Mouse (Mus musculus) forebrain, embryonic 13.5 days (tissue): ENCODE measurements at regions not wholly inside any gene's neighbourhood (a gene's known extent, or its start where the extent isn't known, plus 50 kb on each side); places are given as distances from the start of the nearest gene placed in this dataset.

ENCODE experiments used
- ATAC-seq: fragments of 200-750 bp; cut with Nextera tagmentation; 2 replicates; pipeline ENCODE4 v1.8.0; 2017
- H3K27ac ChIP-seq: fragments of 300-500 bp; sonication (generic); 2 replicates; pipeline ENCODE4 v1.5.1; 2015; ENCODE audit warnings: inconsistent platforms, mild to moderate bottlenecking, moderate library complexity
- H3K27me3 ChIP-seq: fragments of 300-500 bp; sonication (generic); 2 replicates; pipeline ENCODE4 v1.6.1; 2015; ENCODE audit warnings: mild to moderate bottlenecking, inconsistent platforms
- H3K36me3 ChIP-seq: fragments of 300-500 bp; sonication (generic); 2 replicates; pipeline ENCODE4 v1.6.1; 2015; ENCODE audit warnings: mild to moderate bottlenecking, inconsistent platforms; ENCODE audit not compliant: poor library complexity, severe bottlenecking
- H3K4me1 ChIP-seq: fragments of 300-500 bp; sonication (generic); 2 replicates; pipeline ENCODE4 v1.6.1; 2015; ENCODE audit warnings: inconsistent platforms
- H3K4me2 ChIP-seq: fragments of 300-500 bp; sonication (generic); 2 replicates; pipeline ENCODE4 v1.6.1; 2015; ENCODE audit warnings: inconsistent platforms, mild to moderate bottlenecking, moderate library complexity
- H3K4me3 ChIP-seq: fragments of 300-500 bp; sonication (generic); 2 replicates; pipeline ENCODE4 v1.5.1; 2015; ENCODE audit warnings: mild to moderate bottlenecking, inconsistent platforms
- H3K9ac ChIP-seq: fragments of 300-500 bp; sonication (generic); 2 replicates; pipeline ENCODE4 v1.6.1; 2015; ENCODE audit warnings: mild to moderate bottlenecking, inconsistent platforms
- H3K9me3 ChIP-seq: fragments of 300-500 bp; sonication (generic); replicated peaks from 2 replicates; pipeline ENCODE4 v1.6.1; 2016; ENCODE audit warnings: inconsistent platforms
- WGBS: fragments of 180-500 bp; shearing (Covaris S2); methylation state at CpG from one replicate; pipeline ENCODE4 v1.1.7; 2015; 5-methylcytosine and 5-hydroxymethylcytosine counted together

GRCm38 (mm10) chr9:78925977-78926593 lies 310.7 kb downstream of the Cd109 start:
- no peaks in the 10 kb centered on the region for H3K36me3 ChIP-seq
- H3K4me1 ChIP-seq: peaks cover 7% of the 10 kb centered on the region; the same call in 1 of the 2 replicates
- no peak overlapping the region for H3K9ac ChIP-seq
- no peak overlapping the region for H3K4me3 ChIP-seq
- H3K27me3 ChIP-seq: no peaks in the 10 kb centered on the region
- no peak for ATAC-seq
- H3K9me3 ChIP-seq: no peaks in the 10 kb centered on the region
- no peak overlapping the region for H3K27ac ChIP-seq
- no peak overlapping the region for H3K4me2 ChIP-seq
- 85% methylated on average over 7 of the region's 7 CpGs for WGBS

GRCm38 (mm10) chr9:78941648-78942047 lies 326.3 kb downstream of the Cd109 start:
- Histone ChIP-seq H3K27me3 (no peaks in the 10 kb centered on the region), H3K9me3 (no peaks in the 10 kb centered on the region), H3K4me1 (no peaks in the 10 kb centered on the region), H3K4me2 (no peak overlapping the region), H3K27ac (no peak overlapping the region), H3K36me3 (no peaks in the 10 kb centered on the region), H3K9ac (no peak overlapping the region), H3K4me3 (no peak overlapping the region)
- no peak for ATAC-seq

GRCm38 (mm10) chr9:78964813-78965212 lies 349.5 kb downstream of the Cd109 start:
- Histone ChIP-seq H3K4me3 (no peak overlapping the region), H3K9me3 (no peaks in the 10 kb centered on the region), H3K9ac (no peak overlapping the region), H3K36me3 (no peaks in the 10 kb centered on the region), H3K4me1 (0 out of 2 replicates have a peak, but pooled peaks cover 8% of the 10 kb centered on the region), H3K4me2 (no peak overlapping the region), H3K27ac (no peak overlapping the region), H3K27me3 (no peaks in the 10 kb centered on the region)
- no peak for ATAC-seq
- WGBS: 23% methylated on average over 1 of the region's 1 CpGs

GRCm38 (mm10) chr9:78965226-78965950 lies 350.0 kb downstream of the Cd109 start:
- Histone ChIP-seq H3K36me3 (no peaks in the 10 kb centered on the region), H3K9ac (no peak overlapping the region), H3K4me1 (0 out of 2 replicates have a peak, but pooled peaks cover 8% of the 10 kb centered on the region), H3K4me3 (no peak overlapping the region), H3K27ac (no peak overlapping the region), H3K9me3 (no peaks in the 10 kb centered on the region), H3K4me2 (no peak overlapping the region), H3K27me3 (no peaks in the 10 kb centered on the region)
- no peak for ATAC-seq
- 66% methylated on average over 14 of the region's 14 CpGs for WGBS

- Histone ChIP-seq H3K27ac (no peak overlapping the region), H3K4me2 (no peak overlapping the region), H3K9me3 (no peaks in the 10 kb centered on the region), H3K27me3 (no peaks in the 10 kb centered on the region), H3K4me1 (no peaks in the 10 kb centered on the region), H3K36me3 (no peaks in the 10 kb centered on the region), H3K4me3 (no peak overlapping the region), H3K9ac (no peak overlapping the region)
- WGBS: 90% methylated on average over 3 of the region's 3 CpGs
- ATAC-seq: no peak
Measured at GRCm38 (mm10) chr9:78971731-78972130, 356.4 kb downstream of the Cd109 start.

GRCm38 (mm10) chr9:78983734-78984133 lies 368.4 kb downstream of the Cd109 start:
- Histone ChIP-seq H3K36me3 (no peaks in the 10 kb centered on the region), H3K4me3 (no peak overlapping the region), H3K4me1 (no peaks in the 10 kb centered on the region), H3K4me2 (no peak overlapping the region), H3K27ac (no peak overlapping the region), H3K27me3 (no peaks in the 10 kb centered on the region), H3K9ac (no peak overlapping the region), H3K9me3 (no peaks in the 10 kb centered on the region)
- WGBS: 90% methylated on average over 2 of the region's 2 CpGs
- ATAC-seq: peak; percentile 50; the same call in 1 of the 2 replicates

- no peaks in the 10 kb centered on the region for H3K4me1 ChIP-seq
- no peak for ATAC-seq
- 86% methylated on average over 5 of the region's 5 CpGs for WGBS
Measured at GRCm38 (mm10) chr9:78985184-78985864, 370.0 kb downstream of the Cd109 start.

GRCm38 (mm10) chr9:78991310-78991709 lies 376.0 kb downstream of the Cd109 start:
- Histone ChIP-seq H3K4me3 (no peak overlapping the region), H3K4me2 (no peak overlapping the region), H3K36me3 (no peaks in the 10 kb centered on the region), H3K4me1 (no peaks in the 10 kb centered on the region), H3K9ac (no peak overlapping the region), H3K9me3 (no peaks in the 10 kb centered on the region), H3K27ac (no peak overlapping the region), H3K27me3 (no peaks in the 10 kb centered on the region)
- ATAC-seq: no peak
- WGBS: 75% methylated on average over 4 of the region's 4 CpGs

More at GRCm38 (mm10) chr9:78985184-78985864, 370.0 kb downstream of the Cd109 start:
- Histone ChIP-seq H3K4me2 (no peak overlapping the region), H3K9ac (no peak overlapping the region), H3K27ac (no peak overlapping the region), H3K36me3 (no peaks in the 10 kb centered on the region), H3K27me3 (no peaks in the 10 kb centered on the region), H3K4me3 (no peak overlapping the region), H3K9me3 (no peaks in the 10 kb centered on the region)

- ATAC-seq: no peak
- no peak overlapping the region for H3K9ac ChIP-seq
- H3K4me2 ChIP-seq: no peak overlapping the region
- no peaks in the 10 kb centered on the region for H3K27me3 ChIP-seq
- no peaks in the 10 kb centered on the region for H3K4me1 ChIP-seq
- H3K27ac ChIP-seq: no peak overlapping the region
- H3K4me3 ChIP-seq: no peak overlapping the region
- H3K9me3 ChIP-seq: no peaks in the 10 kb centered on the region
- no peaks in the 10 kb centered on the region for H3K36me3 ChIP-seq
Measured at GRCm38 (mm10) chr9:79001081-79001480, 385.7 kb downstream of the Cd109 start.

- no peaks in the 10 kb centered on the region for H3K36me3 ChIP-seq
- WGBS: 83% methylated on average over 1 of the region's 1 CpGs
- no peaks in the 10 kb centered on the region for H3K9me3 ChIP-seq
- H3K4me3 ChIP-seq: no peak overlapping the region
- H3K27me3 ChIP-seq: no peaks in the 10 kb centered on the region
- H3K9ac ChIP-seq: no peak overlapping the region
- no peak for ATAC-seq
- no peak overlapping the region for H3K4me2 ChIP-seq
- H3K27ac ChIP-seq: no peak overlapping the region
- no peaks in the 10 kb centered on the region for H3K4me1 ChIP-seq
Measured at GRCm38 (mm10) chr9:79001930-79002329, 386.6 kb downstream of the Cd109 start.

GRCm38 (mm10) chr9:79004296-79004980 lies 389.1 kb downstream of the Cd109 start:
- Histone ChIP-seq H3K36me3 (no peaks in the 10 kb centered on the region), H3K27me3 (no peaks in the 10 kb centered on the region), H3K9me3 (no peaks in the 10 kb centered on the region), H3K4me1 (no peaks in the 10 kb centered on the region), H3K27ac (no peak overlapping the region), H3K4me2 (no peak overlapping the region), H3K9ac (no peak overlapping the region), H3K4me3 (no peak overlapping the region)
- 71% methylated on average over 3 of the region's 3 CpGs for WGBS
- peak; percentile 94 for ATAC-seq

GRCm38 (mm10) chr9:79022291-79022690 lies 406.9 kb downstream of the Cd109 start:
- H3K4me1 ChIP-seq: no peaks in the 10 kb centered on the region
- no peak overlapping the region for H3K9ac ChIP-seq
- 87% methylated on average over 2 of the region's 2 CpGs for WGBS
- H3K4me3 ChIP-seq: no peak overlapping the region
- no peak for ATAC-seq
- no peaks in the 10 kb centered on the region for H3K27me3 ChIP-seq
- no peak overlapping the region for H3K4me2 ChIP-seq
- H3K27ac ChIP-seq: no peak overlapping the region
- H3K9me3 ChIP-seq: no peaks in the 10 kb centered on the region
- no peaks in the 10 kb centered on the region for H3K36me3 ChIP-seq
